Mouse (Mus musculus) hindbrain, postnatal 0 days (tissue): ENCODE measurements around the gene Atf6b. TPM values are rescaled to one million over a fixed set of nuclear protein-coding genes. Genes with fewer than 3 reads are reported as not detected.

Experiments
- ATAC-seq: fragments of 200-750 bp; cut with Nextera tagmentation; 2 replicates; pipeline ENCODE4 v1.8.0; 2017; ENCODE audit warnings: mild to moderate bottlenecking, moderate TSS enrichment, moderate library complexity
- DNase-seq: peaks from one replicate; pipeline ENCODE4 v3.0.0-alpha.2; 2015; ENCODE audit warnings: low spot score
- H3K27ac ChIP-seq: fragments of 300-500 bp; sonication (generic); 2 replicates; pipeline ENCODE4 v1.5.1; 2014; ENCODE audit warnings: mild to moderate bottlenecking
- H3K27me3 ChIP-seq: fragments of 300-500 bp; sonication (generic); 2 replicates; pipeline ENCODE4 v1.6.1; 2014; ENCODE audit warnings: low read length, mixed read lengths; ENCODE audit not compliant: insufficient read depth
- H3K36me3 ChIP-seq: fragments of 300-500 bp; sonication (generic); 2 replicates; pipeline ENCODE4 v1.6.1; 2014; ENCODE audit warnings: low read length, mixed read lengths; ENCODE audit not compliant: insufficient read depth
- H3K4me1 ChIP-seq: fragments of 300-500 bp; sonication (generic); 2 replicates; pipeline ENCODE4 v1.6.1; 2014; ENCODE audit warnings: antibody characterized with exemption, low read length, mixed read lengths; ENCODE audit not compliant: insufficient read depth
- H3K4me2 ChIP-seq: fragments of 300-500 bp; sonication (generic); 2 replicates; pipeline ENCODE4 v1.6.1; 2014; ENCODE audit warnings: low read depth, mild to moderate bottlenecking, low read length, moderate library complexity, mixed read lengths
- H3K4me3 ChIP-seq: fragments of 300-500 bp; sonication (generic); 2 replicates; pipeline ENCODE4 v1.5.1; 2014; ENCODE audit warnings: low read length
- H3K9ac ChIP-seq: fragments of 300-500 bp; sonication (generic); replicated peaks from 2 replicates; pipeline ENCODE4 v1.6.1; 2014; ENCODE audit warnings: mild to moderate bottlenecking, low read length, moderate library complexity, mixed read lengths
- H3K9me3 ChIP-seq: fragments of 300-500 bp; sonication (generic); 2 replicates; pipeline ENCODE4 v1.6.1; 2016; ENCODE audit warnings: low read length, mixed read lengths
- CTCF ChIP-seq: IDR thresholded peaks from 2 replicates; pipeline ENCODE4 v1.5.1; 2016; ENCODE audit warnings: antibody characterized with exemption, control low read depth, low read depth
- WGBS: fragments of 180-500 bp; shearing (Covaris S2); extraction: QIAGEN DNeasy Blood & Tissue Kit; methylation state at CpG from one replicate; pipeline ENCODE4 v1.1.7; 2014; 5-methylcytosine and 5-hydroxymethylcytosine counted together
- polyA plus RNA-seq: library from polyadenylated mRNA; unstranded; fragments of >200 nt; fragmentation: Nextera tagmentation; extraction: Ambion mirVana; gene quantifications from 2 replicates; pipeline ENCODE4 v1.2.1, GENCODE M21; 2015
- total RNA-seq: library from RNA; depleted of rRNA; stranded (reverse); fragments of >200 nt; gene quantifications from 2 replicates; pipeline ENCODE4 v1.2.3, GENCODE M21; 2014

Gene Atf6b
- total and polyA plus RNA-seq, 2 experiments from 2014 or later, result 70.6 to 78.2 TPM

- ATAC-seq, result no peak
- TF ChIP-seq CTCF, result no peak
These were observed 42.3 kb upstream of the Atf6b start for GRCm38 (mm10) chr17:34604511-34605237.

GRCm38 (mm10) chr17:34605609-34606008, 41.3 kb upstream of the Atf6b start:
- no peak for TF ChIP-seq CTCF
- H3K27ac ChIP-seq, result peak overlapping the region; percentile 93
- no peaks in the 10 kb centered on the region for H3K27me3 ChIP-seq
- ATAC-seq (peak; percentile 57), DNase-seq (peak; percentile 96)
- WGBS, result under 1% methylated on average over 23 of the region's 30 CpGs
- H3K9me3 ChIP-seq, result no peaks in the 10 kb centered on the region
- H3K36me3 ChIP-seq, result peaks cover 3% of the 10 kb centered on the region; the same call in 1 of the 2 replicates
- H3K4me2 ChIP-seq, result peak overlapping the region; percentile 72
- peaks cover 24% of the 10 kb centered on the region for H3K4me1 ChIP-seq
- H3K9ac ChIP-seq, result peak overlapping the region; percentile 92
- peak overlapping the region; percentile 77 for H3K4me3 ChIP-seq

More at GRCm38 (mm10) chr17:34604511-34605237, 42.3 kb upstream of the Atf6b start:
- Histone ChIP-seq H3K4me2 (peak overlapping the region; percentile 72), H3K9ac (peak overlapping the region; percentile 92), H3K4me3 (peak overlapping the region; percentile 77), H3K27ac (peak overlapping the region; percentile 93), H3K27me3 (no peaks in the 10 kb centered on the region), H3K4me1 (peaks cover 24% of the 10 kb centered on the region), H3K36me3 (peaks cover 9% of the 10 kb centered on the region; the same call in 1 of the 2 replicates), H3K9me3 (no peaks in the 10 kb centered on the region)
- peak; percentile 18 for DNase-seq
- 22% methylated on average over 24 of the region's 24 CpGs for WGBS

GRCm38 (mm10) chr17:34606186-34607039, 40.5 kb upstream of the Atf6b start:
- peak overlapping the region; percentile 92 for H3K9ac ChIP-seq
- peaks cover 8% of the 10 kb centered on the region for H3K36me3 ChIP-seq
- H3K4me3 ChIP-seq, result peak overlapping the region; percentile 77
- DNase-seq (peak; percentile 15), ATAC-seq (no peak)
- peaks cover 24% of the 10 kb centered on the region for H3K4me1 ChIP-seq
- no peak for TF ChIP-seq CTCF
- no peaks in the 10 kb centered on the region for H3K27me3 ChIP-seq
- 15% methylated on average over 32 of the region's 32 CpGs for WGBS
- H3K4me2 ChIP-seq, result peak overlapping the region; percentile 72
- no peaks in the 10 kb centered on the region for H3K9me3 ChIP-seq
- H3K27ac ChIP-seq, result peak overlapping the region; percentile 93

GRCm38 (mm10) chr17:34607997-34608396, 38.9 kb upstream of the Atf6b start:
- DNase-seq (no peak), ATAC-seq (no peak)
- no peaks in the 10 kb centered on the region for H3K27me3 ChIP-seq
- WGBS, result 74% methylated on average over 7 of the region's 7 CpGs
- H3K36me3 ChIP-seq, result peaks cover 24% of the 10 kb centered on the region
- 0 out of 2 replicates have a peak overlapping the region, but pooled peaks have one; percentile 6 for H3K9ac ChIP-seq
- no peak overlapping the region for H3K4me3 ChIP-seq
- H3K9me3 ChIP-seq, result no peaks in the 10 kb centered on the region
- H3K4me1 ChIP-seq, result peaks cover 17% of the 10 kb centered on the region
- no peak overlapping the region for H3K4me2 ChIP-seq
- no peak overlapping the region for H3K27ac ChIP-seq
- no peak for TF ChIP-seq CTCF

- H3K36me3 ChIP-seq, result peaks cover 33% of the 10 kb centered on the region
- no peaks in the 10 kb centered on the region for H3K9me3 ChIP-seq
- TF ChIP-seq CTCF, result no peak
- H3K27ac ChIP-seq, result no peak overlapping the region
- H3K4me1 ChIP-seq, result peaks cover 7% of the 10 kb centered on the region; the same call in 1 of the 2 replicates
- H3K9ac ChIP-seq, result no peak overlapping the region
- DNase-seq (no peak), ATAC-seq (no peak)
- no peaks in the 10 kb centered on the region for H3K27me3 ChIP-seq
- 90% methylated on average over 8 of the region's 8 CpGs for WGBS
- no peak overlapping the region for H3K4me2 ChIP-seq
- no peak overlapping the region for H3K4me3 ChIP-seq
These were observed 35.9 kb upstream of the Atf6b start for GRCm38 (mm10) chr17:34611050-34611449.

DNA sequence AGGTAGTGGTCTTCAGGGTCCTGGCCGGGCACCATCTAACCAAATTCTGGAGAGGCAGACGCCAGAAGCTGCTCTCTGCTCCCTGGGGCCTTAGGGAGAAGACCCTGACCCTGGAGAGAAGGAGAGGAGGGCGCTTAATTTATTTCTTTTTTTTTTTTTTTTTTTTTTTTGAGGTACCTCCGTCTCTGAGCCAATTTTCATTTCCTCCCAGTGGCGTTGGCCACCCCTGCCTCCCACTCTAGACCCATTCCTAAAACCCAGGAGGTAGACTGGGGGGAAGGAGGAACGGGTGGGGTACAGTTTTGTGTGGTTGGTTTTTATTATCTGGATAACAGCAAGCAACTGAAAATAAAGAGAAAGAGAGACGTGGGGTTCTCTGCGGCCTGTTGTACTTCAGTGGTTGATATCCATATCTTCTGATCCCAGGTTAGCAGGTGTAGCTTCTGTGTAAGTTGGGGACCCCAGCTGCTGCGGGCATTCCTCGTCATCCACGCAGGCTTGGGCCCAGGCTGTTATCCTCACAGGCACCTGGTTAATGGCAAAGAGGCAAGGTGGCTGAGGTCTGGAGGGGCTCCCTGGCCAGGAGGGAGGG, 33.8 kb upstream of the Atf6b start:
- Histone ChIP-seq H3K4me3 (no peak overlapping the region), H3K36me3 (peaks cover 40% of the 10 kb centered on the region), H3K4me1 (no peaks in the 10 kb centered on the region), H3K9me3 (no peaks in the 10 kb centered on the region), H3K4me2 (no peak overlapping the region), H3K27me3 (no peaks in the 10 kb centered on the region), H3K9ac (no peak overlapping the region), H3K27ac (no peak overlapping the region)
- 85% methylated on average over 11 of the region's 11 CpGs for WGBS
- no peak for ATAC-seq
- no peak for TF ChIP-seq CTCF
- DNase-seq, result peak; percentile 1
